Comparison of ENCODE assay signal across 36 mouse cellular contexts in genomic region chr10:107256451-107256960, GRCm38 (mm10).
"Had no signal": no experiment of that assay in that cellular context is flagged by ENCODE, and none has a peak within 500 bp of the region (broad histone marks: within the 10 kb centered on the region; RNA-seq: fewer than 3 reads in every experiment).

No protein-coding gene starts in this region.

- H3K9ac ChIP-seq: heart, embryonic 12.5 days; heart, embryonic 13.5 days; heart, embryonic 15.5 days; hindbrain, embryonic 12.5 days; hindbrain, embryonic 13.5 days; hindbrain, embryonic 14.5 days; hindbrain, embryonic 15.5 days; intestine, embryonic 15.5 days; kidney, embryonic 15.5 days had no signal

- H3K36me3 ChIP-seq: heart, embryonic 10.5 days; heart, embryonic 12.5 days; heart, embryonic 13.5 days; heart, embryonic 15.5 days; hindbrain, embryonic 10.5 days; hindbrain, embryonic 12.5 days; hindbrain, embryonic 13.5 days; hindbrain, embryonic 15.5 days; intestine, embryonic 15.5 days; kidney, embryonic 15.5 days had no signal

- H3K9me3 ChIP-seq: heart, embryonic 10.5 days; heart, embryonic 12.5 days; heart, embryonic 13.5 days; heart, embryonic 15.5 days; hindbrain, embryonic 10.5 days; hindbrain, embryonic 12.5 days; hindbrain, embryonic 13.5 days; hindbrain, embryonic 15.5 days; intestine, embryonic 15.5 days; kidney, embryonic 15.5 days had no signal

- H3K27ac ChIP-seq: heart, embryonic 10.5 days; heart, embryonic 13.5 days; heart, embryonic 15.5 days; hindbrain, embryonic 10.5 days; hindbrain, embryonic 12.5 days; hindbrain, embryonic 13.5 days; hindbrain, embryonic 14.5 days; hindbrain, embryonic 15.5 days; hindbrain, postnatal 0 days; intestine, embryonic 15.5 days; kidney, embryonic 15.5 days; kidney, postnatal 0 days; layer of hippocampus, adult 2 months; left cerebral cortex, adult 2 months had no signal

- H3K27me3 ChIP-seq: heart, embryonic 12.5 days; heart, embryonic 13.5 days; heart, embryonic 15.5 days; hindbrain, embryonic 12.5 days; hindbrain, embryonic 13.5 days; hindbrain, embryonic 15.5 days; intestine, embryonic 15.5 days; kidney, embryonic 15.5 days had no signal

- ATAC-seq: hindbrain, embryonic 16.5 days; hindbrain, postnatal 0 days; inflammation-experienced regulatory T-cells, adult 6 months; intestine, embryonic 15.5 days; intestine, embryonic 16.5 days; intestine, postnatal 0 days had no signal

- H3K4me3 ChIP-seq: heart, embryonic 10.5 days; heart, embryonic 12.5 days; heart, embryonic 13.5 days; heart, embryonic 15.5 days; hindbrain, embryonic 10.5 days; hindbrain, embryonic 12.5 days; hindbrain, embryonic 13.5 days; hindbrain, embryonic 15.5 days; intestine, embryonic 15.5 days; kidney, embryonic 15.5 days; layer of hippocampus, adult 2 months; left cerebral cortex, adult 2 months had no signal

- H3K4me1 ChIP-seq: heart, embryonic 10.5 days; heart, embryonic 12.5 days; heart, embryonic 13.5 days; heart, embryonic 15.5 days; hindbrain, embryonic 10.5 days; hindbrain, embryonic 12.5 days; hindbrain, embryonic 13.5 days; hindbrain, embryonic 15.5 days; intestine, embryonic 15.5 days; kidney, embryonic 15.5 days had no signal

- DNase-seq: heart, postnatal 10 days; heart, postnatal 14 days; heart, postnatal 36 days; heart, postnatal 4 days; kidney, adult 11 months; kidney, adult 18-20 months; kidney, adult 2 months; kidney, adult 8-10 months; kidney, adult 9 months; kidney, postnatal 10 days; kidney, postnatal 14 days; kidney, postnatal 25 days; kidney, postnatal 36 days; kidney, postnatal 4 days; layer of hippocampus, adult 9-11 months; layer of hippocampus, postnatal 36 days had no signal

- H3K4me2 ChIP-seq: heart, embryonic 11.5 days; heart, embryonic 12.5 days; heart, embryonic 13.5 days; heart, embryonic 15.5 days; hindbrain, embryonic 12.5 days; hindbrain, embryonic 13.5 days; hindbrain, embryonic 14.5 days; hindbrain, embryonic 15.5 days; intestine, embryonic 15.5 days; kidney, embryonic 15.5 days had no signal
